Mouse (Mus musculus) NIH3T3 (cell line): ENCODE data around the gene Tmem235.

Experiments
- DNase-seq: peaks from one replicate; pipeline ENCODE4 v3.0.0-alpha.2; 2012; ENCODE audit warnings: low read depth

Gene Tmem235

GRCm38 (mm10) chr11:117865988-117866387 is 5.4 kb downstream of the Tmem235 start:
- no peak for DNase-seq

- DNase-seq = peak; percentile 93
Observed at GRCm38 (mm10) chr11:117870688-117871365, 10.3 kb downstream of the Tmem235 start.

GRCm38 (mm10) chr11:117871376-117871775 is 10.8 kb downstream of the Tmem235 start:
- no peak for DNase-seq

- no peak for DNase-seq
Observed at GRCm38 (mm10) chr11:117871911-117872584, 11.5 kb downstream of the Tmem235 start.

GRCm38 (mm10) chr11:117872861-117873608 is 12.5 kb downstream of the Tmem235 start, which contains the start of gene Tha1:
Gene Tha1 (minus strand): TSS chr11:117873481.
- peak; percentile 83 for DNase-seq

- DNase-seq = peak; percentile 65
Observed at GRCm38 (mm10) chr11:117874419-117874818, 13.9 kb downstream of the Tmem235 start.

- no peak for DNase-seq
Observed at GRCm38 (mm10) chr11:117875681-117876080, 15.1 kb downstream of the Tmem235 start.

GRCm38 (mm10) chr11:117877917-117878745 is 17.6 kb downstream of the Tmem235 start:
- DNase-seq = peak; percentile 76

- no peak for DNase-seq
Observed at GRCm38 (mm10) chr11:117878892-117879291, 18.3 kb downstream of the Tmem235 start.

GRCm38 (mm10) chr11:117879676-117880075 is 19.1 kb downstream of the Tmem235 start:
- peak; percentile 50 for DNase-seq

GRCm38 (mm10) chr11:117880336-117880976 is 19.9 kb downstream of the Tmem235 start:
- DNase-seq = no peak

- peak; percentile 32 for DNase-seq
Observed at GRCm38 (mm10) chr11:117880977-117881358, 20.4 kb downstream of the Tmem235 start.

GRCm38 (mm10) chr11:117881787-117882186 is 21.2 kb downstream of the Tmem235 start:
- DNase-seq = peak; percentile 53

- DNase-seq = peak; percentile 37
Observed at GRCm38 (mm10) chr11:117882208-117882607, 21.7 kb downstream of the Tmem235 start.

GRCm38 (mm10) chr11:117886000-117886399 is 25.4 kb downstream of the Tmem235 start:
- no peak for DNase-seq

GRCm38 (mm10) chr11:117888168-117888852 is 27.8 kb downstream of the Tmem235 start:
- DNase-seq = no peak

GRCm38 (mm10) chr11:117888853-117889822 is 28.6 kb downstream of the Tmem235 start:
- peak; percentile 58 for DNase-seq

- no peak for DNase-seq
Observed at GRCm38 (mm10) chr11:117889887-117890340, 29.4 kb downstream of the Tmem235 start.

- peak; percentile 75 for DNase-seq
Observed at GRCm38 (mm10) chr11:117890519-117891282, 30.1 kb downstream of the Tmem235 start.
